Mouse (Mus musculus) hematopoietic stem cell, adult 5-6 weeks (primary cell): ENCODE measurements around the gene Tmem209. TPM values are rescaled to one million over a fixed set of nuclear protein-coding genes. Genes with fewer than 3 reads are reported as not detected.

Experiments
- ATAC-seq, 2 experiments: fragments of 125-278 bp in 1 of 2; replicated peaks in 1 of 2; 2 replicates each; pipeline ENCODE4 v1.8.0; 2016 to 2017; ENCODE audit warnings: inconsistent platforms in 2 of 2, mild to moderate bottlenecking in 2 of 2, moderate number of reproducible peaks in 2 of 2, low read depth in 1 of 2, moderate TSS enrichment in 1 of 2; ENCODE audit not compliant: low FRiP score in 2 of 2, poor library complexity in 2 of 2, severe bottlenecking in 2 of 2, insufficient read depth in 1 of 2, low TSS enrichment in 1 of 2
- total RNA-seq: library from RNA; stranded (forward); fragments of 172-1452, 232-1000 nt; gene quantifications from 2 replicates; pipeline ENCODE4 v1.2.3, GENCODE M21; 2017

The Tmem209 gene
- total RNA-seq, 1 experiment from 2014 or later: 56.3 TPM

DNA sequence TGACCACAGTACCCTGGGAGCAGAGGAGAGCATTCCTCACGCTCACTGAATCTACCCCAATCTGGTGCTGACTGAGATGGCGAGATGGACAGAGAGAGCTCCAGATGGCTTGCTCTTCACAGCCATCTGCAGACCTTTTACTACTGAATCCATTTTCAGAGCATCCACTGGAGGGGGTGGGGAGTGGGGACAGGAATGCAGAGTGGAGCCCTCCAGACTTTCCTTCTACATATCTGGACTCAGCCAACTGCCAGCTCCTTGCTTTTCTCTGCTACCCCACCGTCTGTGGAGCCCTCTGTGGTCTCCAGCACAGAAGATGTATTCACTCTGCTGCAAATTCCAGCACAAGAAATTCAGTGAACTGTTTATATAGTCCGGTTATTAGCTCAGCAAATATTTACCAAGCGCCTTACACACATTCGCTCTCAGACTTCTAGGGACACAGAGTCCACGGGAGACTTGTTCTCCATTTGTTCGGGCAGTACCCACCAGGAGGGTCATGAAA is 32.3 kb downstream of the Tmem209 start:
- ATAC-seq: no peak

GRCm38 (mm10) chr6:30476025-30476765 is 33.4 kb downstream of the Tmem209 start:
- no peak for ATAC-seq

- no peak for ATAC-seq
Measured at GRCm38 (mm10) chr6:30471706-30472105, 37.9 kb downstream of the Tmem209 start.

DNA sequence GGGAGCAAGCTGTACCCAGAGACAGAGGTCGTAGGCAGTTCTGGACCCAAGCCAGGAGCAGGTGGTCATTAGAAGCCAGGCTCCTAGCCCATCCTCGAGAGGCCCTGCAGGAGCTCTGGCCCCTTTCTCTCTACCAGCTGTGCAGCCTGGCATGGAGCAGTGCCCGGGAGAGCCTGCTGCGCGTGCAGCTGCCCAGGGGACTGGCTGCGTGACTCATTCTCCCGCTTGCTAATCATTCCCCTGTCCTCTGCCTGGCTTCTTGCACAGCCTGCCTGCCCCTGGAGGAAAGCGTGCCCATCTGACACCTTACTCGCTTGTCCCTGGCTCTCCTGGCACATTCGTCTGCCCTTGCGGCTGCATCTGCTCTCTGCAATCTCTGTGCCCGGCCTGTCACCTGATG is 40.2 kb downstream of the Tmem209 start:
- ATAC-seq: no peak

- peak in 1 of 2 experiments; percentile 55; a peak in 2 of 4 replicates for ATAC-seq
Measured at GRCm38 (mm10) chr6:30468684-30469083, 40.9 kb downstream of the Tmem209 start.

DNA sequence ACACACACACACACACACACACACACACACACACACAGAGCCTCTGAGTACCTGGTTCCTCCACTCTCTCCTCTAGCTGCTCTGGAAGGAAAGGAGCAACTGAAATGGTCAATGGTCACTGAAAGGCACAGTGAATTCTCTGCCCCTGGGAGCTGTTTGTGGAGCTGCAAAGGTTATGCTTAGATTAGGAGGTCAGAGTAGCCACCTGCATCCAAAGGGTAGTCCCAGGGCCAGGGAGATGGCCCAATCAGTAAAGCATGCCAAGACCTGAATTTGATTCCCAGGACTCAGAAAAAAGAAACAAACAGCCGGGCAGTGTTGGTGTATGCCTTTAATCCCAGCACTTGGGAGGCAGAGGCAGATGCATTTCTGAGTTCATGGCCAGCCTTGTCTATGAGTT is 41.5 kb downstream of the Tmem209 start:
- no peak for ATAC-seq

GRCm38 (mm10) chr6:30465586-30465985 is 44.0 kb downstream of the Tmem209 start:
- ATAC-seq: no peak

DNA sequence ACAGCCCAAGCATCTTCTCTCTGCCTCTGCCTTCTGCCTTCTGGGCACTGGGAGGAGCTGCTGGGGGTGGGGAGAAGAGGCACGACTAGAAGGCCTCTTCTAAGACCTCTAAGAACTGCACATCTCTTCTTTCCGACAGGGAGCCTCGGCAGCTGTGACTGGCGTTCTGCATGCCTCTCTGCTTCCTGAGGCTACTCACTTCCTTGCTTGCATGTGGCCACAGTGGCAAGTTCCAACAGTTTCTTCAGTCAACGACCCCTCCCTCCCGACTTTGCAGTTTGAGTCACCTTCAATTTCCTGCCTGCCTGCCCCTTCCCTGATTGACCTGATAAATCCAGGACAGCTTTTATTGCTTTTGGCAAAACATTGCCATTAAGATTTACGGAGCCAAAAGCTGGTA is 46.8 kb downstream of the Tmem209 start:
- no peak for ATAC-seq

DNA sequence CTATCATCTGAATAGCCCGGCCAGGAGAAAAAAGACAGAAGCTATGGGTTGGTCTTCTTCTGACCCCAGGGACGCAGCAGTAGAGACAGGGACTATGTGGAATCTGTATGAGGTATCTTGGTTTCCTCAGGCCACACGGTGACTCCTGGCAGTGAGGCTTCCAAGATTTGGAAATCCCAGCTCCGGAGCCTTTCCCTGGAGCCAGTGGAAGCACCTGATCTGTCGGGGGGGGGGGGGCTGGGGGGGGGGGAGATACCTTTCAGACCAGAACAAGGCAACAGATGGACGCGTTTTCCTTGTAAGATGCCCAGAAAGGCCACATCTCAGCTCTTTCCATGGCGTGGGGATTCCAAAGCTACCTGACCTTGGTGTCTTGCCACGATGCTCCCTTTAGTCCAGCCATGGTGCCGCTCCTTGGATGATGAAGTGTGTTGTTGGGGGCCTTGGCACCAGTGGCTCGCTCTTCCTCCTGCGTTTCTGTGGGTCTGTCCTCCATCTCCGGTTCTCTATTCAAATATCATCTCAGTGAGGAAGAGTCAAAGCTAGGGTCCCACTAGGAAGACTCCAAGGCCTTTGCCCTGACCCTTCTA is 47.7 kb downstream of the Tmem209 start:
- ATAC-seq: no peak

- peak; percentile 72 to 76 for ATAC-seq
Measured at GRCm38 (mm10) chr6:30460750-30461446, 48.7 kb downstream of the Tmem209 start.

DNA sequence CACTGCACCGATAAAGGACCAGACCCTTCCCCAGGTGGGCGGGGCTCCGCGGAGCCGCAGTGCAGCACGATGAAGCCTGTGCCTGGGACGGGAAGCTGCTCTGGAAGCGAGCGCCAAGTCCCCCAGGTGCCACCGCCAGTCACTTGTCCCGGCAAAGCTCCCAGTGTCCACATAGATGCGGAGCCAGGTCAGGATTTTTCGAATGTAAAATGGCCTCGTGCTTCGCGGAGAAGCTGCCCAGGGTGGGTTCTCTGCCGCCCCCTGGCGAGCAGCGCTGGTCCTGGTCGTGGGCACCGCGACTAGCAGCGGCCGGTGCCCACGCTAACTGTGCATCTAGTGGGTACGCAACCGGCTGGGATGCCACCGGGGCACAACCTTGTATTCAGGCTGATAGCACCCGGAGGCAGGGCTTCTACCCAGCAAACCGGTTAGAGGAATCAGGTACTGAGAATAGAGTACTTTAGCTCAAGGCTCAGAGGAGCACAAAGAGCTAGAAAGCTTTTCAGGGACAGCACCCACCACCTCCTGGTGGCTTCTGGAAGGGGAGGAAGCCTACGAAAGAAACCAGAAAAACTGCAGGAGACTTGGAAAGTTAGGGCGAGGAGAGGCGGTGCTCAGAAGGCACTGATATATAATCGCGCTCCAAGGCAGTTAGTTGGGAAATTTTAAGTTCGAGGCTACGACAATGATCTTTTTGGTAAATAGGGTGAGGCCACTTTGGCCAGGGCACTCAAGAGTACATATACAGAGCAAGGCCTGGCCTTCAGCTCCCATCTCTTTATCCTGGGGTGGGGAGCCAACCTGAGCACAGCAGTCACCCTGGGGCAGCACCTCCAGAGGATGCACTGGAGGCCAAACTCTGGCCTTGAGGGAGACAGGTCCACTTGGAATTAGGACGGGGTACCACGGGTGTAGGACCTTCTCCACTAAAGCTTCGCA is 49.5 kb downstream of the Tmem209 start:
- peak; percentile 73 to 79 for ATAC-seq

DNA sequence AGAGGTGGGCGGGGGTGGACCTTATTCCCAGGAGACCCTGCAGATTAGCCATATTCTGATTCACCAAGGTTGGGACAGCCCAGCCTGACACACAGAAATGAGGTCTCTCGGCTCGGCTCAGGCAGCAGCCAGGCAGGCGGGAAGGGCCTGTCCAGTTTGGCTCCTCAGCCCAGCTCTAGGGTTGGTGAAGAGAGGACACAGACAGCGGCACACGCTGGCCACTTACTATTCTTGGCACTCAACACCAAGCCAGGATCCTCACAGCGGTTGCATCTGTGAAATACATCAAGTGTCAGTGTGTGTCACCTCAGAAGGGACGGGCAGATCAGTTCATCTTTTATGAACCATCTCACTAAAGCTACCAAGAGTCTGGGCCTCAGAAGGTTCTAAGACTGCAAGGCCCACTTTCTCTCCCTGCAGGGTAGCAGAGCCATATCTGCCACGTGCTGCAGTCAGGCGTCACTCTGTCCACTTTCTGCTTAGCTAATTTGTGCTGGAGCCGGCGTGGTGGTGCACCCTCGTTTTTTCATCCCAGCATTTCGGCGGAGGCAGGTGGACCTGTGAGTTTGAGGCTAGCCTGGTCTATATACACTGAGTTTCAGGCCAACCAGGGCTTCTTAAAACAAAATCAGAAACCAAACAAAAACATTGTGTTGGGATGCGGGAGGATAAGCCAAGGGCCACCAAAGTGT is 50.4 kb downstream of the Tmem209 start:
- ATAC-seq: no peak

DNA sequence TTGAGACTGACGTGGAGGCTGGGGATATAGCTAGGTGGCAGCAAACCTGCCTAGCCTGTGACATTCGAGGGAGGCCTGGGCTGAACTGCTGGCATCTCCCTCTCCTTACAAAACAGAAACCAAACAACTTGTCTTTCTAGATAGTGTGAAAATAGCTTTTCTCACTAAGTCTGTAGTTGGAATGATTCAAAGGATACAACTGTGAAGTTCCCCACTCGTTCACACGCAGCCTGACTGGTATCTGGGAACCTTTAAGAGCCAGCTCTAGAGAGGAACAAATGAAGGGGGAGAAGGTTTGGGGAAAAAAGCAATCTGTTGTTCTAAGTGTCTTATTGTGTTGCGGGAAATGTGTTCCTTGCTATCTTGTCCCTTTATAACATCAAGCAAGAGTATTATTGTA is 51.0 kb downstream of the Tmem209 start:
- no peak for ATAC-seq

GRCm38 (mm10) chr6:30456991-30457390 is 52.6 kb downstream of the Tmem209 start:
- ATAC-seq: no peak

- ATAC-seq: no peak
Measured at GRCm38 (mm10) chr6:30439576-30439975, 70.0 kb downstream of the Tmem209 start.

DNA sequence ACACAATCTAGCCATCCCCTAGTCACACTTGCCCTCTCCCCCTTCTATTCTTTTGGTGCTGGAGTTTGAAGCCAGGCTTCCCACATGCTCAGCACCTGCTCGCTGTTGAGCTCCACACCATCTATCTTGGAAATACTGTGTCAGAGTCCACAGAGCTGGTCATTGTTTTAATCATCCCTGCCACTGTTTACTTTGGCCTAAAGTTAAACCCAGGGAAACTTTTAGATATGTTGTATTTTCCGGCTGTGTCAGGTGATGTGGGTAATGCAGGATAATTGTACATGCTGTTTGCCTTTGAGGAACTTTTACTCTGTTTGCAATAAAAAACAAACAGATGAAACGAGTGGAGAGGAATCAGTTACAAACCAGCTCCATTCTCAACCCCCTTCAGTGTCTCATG is 72.5 kb downstream of the Tmem209 start:
- no peak for ATAC-seq

DNA sequence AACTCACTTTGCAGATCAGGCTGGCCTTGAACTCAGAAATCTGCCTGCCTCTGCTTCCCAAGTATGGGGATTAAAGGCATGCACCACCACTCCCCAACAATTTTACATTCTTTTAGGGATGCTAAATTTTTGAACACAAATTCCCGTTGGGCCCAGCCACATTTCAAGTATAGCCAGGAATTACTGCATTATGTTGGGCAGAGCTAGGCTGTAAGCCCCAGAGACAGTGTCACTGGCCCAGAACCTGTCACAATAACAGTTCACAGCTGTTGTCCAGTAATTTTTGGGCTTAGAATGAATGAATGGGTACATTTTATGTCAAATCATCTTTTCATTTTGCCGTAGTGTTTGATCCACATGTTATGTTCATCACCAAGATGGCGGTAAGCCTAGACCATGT is 73.1 kb downstream of the Tmem209 start:
- ATAC-seq: no peak
